Comparison of ENCODE assay signal across 7 mouse cellular contexts in genomic region chr4:119239181-119239682, GRCm38 (mm10). TPM values are rescaled to one million over a fixed set of nuclear protein-coding genes. Genes with fewer than 3 reads are reported as not detected.
A peak's percentile ranks its signal among the peaks of the same experiment; 100 is the strongest.
DNase-seq lines count a peak whose midpoint lies in the region; ATAC-seq and TF ChIP-seq lines count a peak whose summit lies in the region.

No protein-coding gene starts in this region.

- DNase-seq in thymus, adult 2 months: peak; percentile 18
- DNase-seq in thymus, adult 18-20 months: no peak
- peak; percentile 72 for DNase-seq in c-Kit-positive CD71-positive TER-119-negative erythroid progenitor cells, embryonic 14.5 days (ENCODE audit: low read depth)
- DNase-seq in forebrain, postnatal 0 days: peak; percentile 85
- peak; percentile 65 for DNase-seq in skeletal muscle tissue, adult 2 months (ENCODE audit: low read depth, low spot score)

- 4% methylated on average over 12 of the region's 12 CpGs for WGBS in thymus, adult 2 months
- WGBS in forebrain, postnatal 0 days: 33% methylated on average over 12 of the region's 12 CpGs
- 41% methylated on average over 12 of the region's 12 CpGs for WGBS in intestine, postnatal 0 days

- peak overlapping the region; percentile 43 for H3K9ac ChIP-seq in forebrain, postnatal 0 days
- no peak overlapping the region for H3K9ac ChIP-seq in intestine, postnatal 0 days (ENCODE audit: low read depth, low read length)

- no peaks in the 10 kb centered on the region for H3K27me3 ChIP-seq in thymus, adult 2 months (ENCODE audit: control insufficient read depth, insufficient read depth, low read length)
- no peaks in the 10 kb centered on the region for H3K27me3 ChIP-seq in forebrain, postnatal 0 days (ENCODE audit: insufficient read depth, low read length)
- H3K27me3 ChIP-seq in intestine, postnatal 0 days (replicated peaks; ENCODE audit: control insufficient read depth, insufficient read depth, low read length): no peaks in the 10 kb centered on the region

- peak; percentile 70 for ATAC-seq in forebrain, postnatal 0 days
- ATAC-seq in intestine, postnatal 0 days: peak; percentile 36; the same call in 1 of the 2 replicates
- ATAC-seq in megakaryocyte, adult 5-6 weeks (ENCODE audit: poor library complexity, severe bottlenecking): peak; percentile 90

- peak overlapping the region; percentile 34; the same call in 1 of the 2 replicates for H3K4me2 ChIP-seq in forebrain, postnatal 0 days (ENCODE audit: low read depth)
- H3K4me2 ChIP-seq in intestine, postnatal 0 days (replicated peaks; ENCODE audit: low read depth): peak overlapping the region; percentile 39; the same call in 1 of the 2 replicates

- TF ChIP-seq CTCF in thymus, adult 2 months (IDR thresholded peaks at IDR 0.05; ENCODE audit: borderline replicate concordance, control insufficient read depth, extremely low read depth, insufficient read depth, low read length, poor library complexity): no peak
- peak; percentile 90 for TF ChIP-seq CTCF in forebrain, postnatal 0 days (IDR thresholded peaks at IDR 0.05; ENCODE audit: low read depth)
- TF ChIP-seq CTCF in intestine, postnatal 0 days (IDR thresholded peaks at IDR 0.05; ENCODE audit: low read depth): peak; percentile 89

- H3K9me3 ChIP-seq in forebrain, postnatal 0 days (ENCODE audit: low read length): no peaks in the 10 kb centered on the region
- no peaks in the 10 kb centered on the region for H3K9me3 ChIP-seq in intestine, postnatal 0 days (ENCODE audit: control insufficient read depth)

- no peak overlapping the region for H3K27ac ChIP-seq in thymus, adult 2 months (ENCODE audit: control insufficient read depth, insufficient read depth, low read length)
- H3K27ac ChIP-seq in forebrain, postnatal 0 days (ENCODE audit: low read depth, low read length): peak overlapping the region; percentile 82
- no peak overlapping the region for H3K27ac ChIP-seq in intestine, postnatal 0 days (ENCODE audit: low read depth, low read length)

- H3K4me1 ChIP-seq in thymus, adult 2 months (replicated peaks; ENCODE audit: control insufficient read depth, insufficient read depth, low read length): peaks cover 5% of the 10 kb centered on the region
- peaks cover 6% of the 10 kb centered on the region; the same call in 1 of the 2 replicates for H3K4me1 ChIP-seq in forebrain, postnatal 0 days (ENCODE audit: insufficient read depth)
- no peaks in the 10 kb centered on the region for H3K4me1 ChIP-seq in intestine, postnatal 0 days (replicated peaks; ENCODE audit: control insufficient read depth, insufficient read depth, low read length)

- H3K36me3 ChIP-seq in thymus, adult 2 months (ENCODE audit: control insufficient read depth, insufficient read depth, low read length): no peaks in the 10 kb centered on the region
- H3K36me3 ChIP-seq in forebrain, postnatal 0 days (ENCODE audit: insufficient read depth): peaks cover 55% of the 10 kb centered on the region
- H3K36me3 ChIP-seq in intestine, postnatal 0 days (ENCODE audit: control insufficient read depth, insufficient read depth): peaks cover 29% of the 10 kb centered on the region

- TF ChIP-seq POLR2A in thymus, adult 2 months (IDR thresholded peaks at IDR 0.05; ENCODE audit: control insufficient read depth, extremely low read depth, insufficient read depth, low read length, poor library complexity): no peak

- H3K4me3 ChIP-seq in thymus, adult 2 months (ENCODE audit: control insufficient read depth, insufficient read depth, low read length): peak overlapping the region; percentile 32
- H3K4me3 ChIP-seq in forebrain, postnatal 0 days (ENCODE audit: low read depth, low read length): no peak overlapping the region
- H3K4me3 ChIP-seq in intestine, postnatal 0 days (ENCODE audit: low read depth, low read length): no peak overlapping the region

RNA-seq across cellular contexts. Expression of gene P3h1, which starts 6.5 kb away (rescaled TPM):
- polyA plus RNA-seq in thymus, adult 2 months (2012; rRNA removed): 8.8 and 9.9 TPM in 2 replicates
- 12.8 and 13.8 TPM in 2 replicates for total RNA-seq in forebrain, postnatal 0 days (2014; rRNA removed)
- polyA plus RNA-seq in forebrain, postnatal 0 days (2015; fragmentation: Nextera tagmentation; extraction: Ambion mirVana): 8.7 and 8.9 TPM in 2 replicates
- 12.2 and 13.0 TPM in 2 replicates for polyA plus RNA-seq in intestine, postnatal 0 days (2015; fragmentation: Nextera tagmentation; extraction: Ambion mirVana)
- 0.94 and 1.1 TPM in 2 replicates for total RNA-seq in megakaryocyte, adult 5-6 weeks (2015)
- total RNA-seq in megakaryocyte, adult 5-6 weeks (2017): 3.3 and 3.5 TPM in 2 replicates

RNA-seq across cellular contexts. Expression of gene AU022252, which starts 6.7 kb away (rescaled TPM):
- 9.6 and 9.8 TPM in 2 replicates for polyA plus RNA-seq in thymus, adult 2 months (2012; rRNA removed)
- 17.6 and 23.2 TPM in 2 replicates for total RNA-seq in forebrain, postnatal 0 days (2014; rRNA removed)
- polyA plus RNA-seq in forebrain, postnatal 0 days (2015; fragmentation: Nextera tagmentation; extraction: Ambion mirVana): 22.7 and 23.4 TPM in 2 replicates
- 15.0 and 15.1 TPM in 2 replicates for polyA plus RNA-seq in intestine, postnatal 0 days (2015; fragmentation: Nextera tagmentation; extraction: Ambion mirVana)
- 2.1 and 4.5 TPM in 2 replicates for total RNA-seq in megakaryocyte, adult 5-6 weeks (2015)
- total RNA-seq in megakaryocyte, adult 5-6 weeks (2017): 2.9 and 6.6 TPM in 2 replicates

RNA-seq across cellular contexts. Expression of gene Cldn19, which starts 16.0 kb away (rescaled TPM):
- polyA plus RNA-seq in thymus, adult 2 months (2012; rRNA removed): 0.18 and 0.50 TPM in 2 replicates
- 0.86 and 0.92 TPM in 2 replicates for total RNA-seq in forebrain, postnatal 0 days (2014; rRNA removed)
- polyA plus RNA-seq in forebrain, postnatal 0 days (2015; fragmentation: Nextera tagmentation; extraction: Ambion mirVana): 0.59 and 1.7 TPM in 2 replicates
- polyA plus RNA-seq in intestine, postnatal 0 days (2015; fragmentation: Nextera tagmentation; extraction: Ambion mirVana): 12.8 and 13.5 TPM in 2 replicates
- total RNA-seq in megakaryocyte, adult 5-6 weeks (2015): not detected in 2 replicates
- total RNA-seq in megakaryocyte, adult 5-6 weeks (2017): not detected in 2 replicates

RNA-seq across cellular contexts. Expression of gene Tmem269, which starts 21.2 kb away (rescaled TPM):
- not detected in 2 replicates for polyA plus RNA-seq in thymus, adult 2 months (2012; rRNA removed)
- total RNA-seq in forebrain, postnatal 0 days (2014; rRNA removed): 0.15 TPM in 1 of 2 replicates, not detected in the other
- 0.62 and 0.65 TPM in 2 replicates for polyA plus RNA-seq in forebrain, postnatal 0 days (2015; fragmentation: Nextera tagmentation; extraction: Ambion mirVana)
- polyA plus RNA-seq in intestine, postnatal 0 days (2015; fragmentation: Nextera tagmentation; extraction: Ambion mirVana): 0.10 and 0.12 TPM in 2 replicates
- not detected in 2 replicates for total RNA-seq in megakaryocyte, adult 5-6 weeks (2015)
- not detected in 2 replicates for total RNA-seq in megakaryocyte, adult 5-6 weeks (2017)

RNA-seq across cellular contexts. Expression of gene Svbp, which starts 44.1 kb away (rescaled TPM):
- polyA plus RNA-seq in thymus, adult 2 months (2012; rRNA removed): 41.9 and 59.8 TPM in 2 replicates
- 124 and 139 TPM in 2 replicates for total RNA-seq in forebrain, postnatal 0 days (2014; rRNA removed)
- polyA plus RNA-seq in forebrain, postnatal 0 days (2015; fragmentation: Nextera tagmentation; extraction: Ambion mirVana): 227 and 298 TPM in 2 replicates
- 88.1 and 91.6 TPM in 2 replicates for polyA plus RNA-seq in intestine, postnatal 0 days (2015; fragmentation: Nextera tagmentation; extraction: Ambion mirVana)
- 20.6 and 28.6 TPM in 2 replicates for total RNA-seq in megakaryocyte, adult 5-6 weeks (2015)
- 19.7 and 42.9 TPM in 2 replicates for total RNA-seq in megakaryocyte, adult 5-6 weeks (2017)

Comparison
In these comparisons a context has a peak if more than half of its experiments do, and no peak if none do; other contexts are left out.
1. DNase-seq: peak in thymus, adult 2 months (single experiment), c-Kit-positive CD71-positive TER-119-negative erythroid progenitor cells, embryonic 14.5 days (single experiment), forebrain, postnatal 0 days (single experiment) and skeletal muscle tissue, adult 2 months (single experiment); none in thymus, adult 18-20 months (0 of 2).
2. ATAC-seq: peak in every context shown above with its lines; median percentile 90 in megakaryocyte, adult 5-6 weeks; 70 in forebrain, postnatal 0 days; 36 in intestine, postnatal 0 days.